Mouse (Mus musculus) layer of hippocampus, postnatal 36 days (tissue): ENCODE data around the gene Ptprg. TPM values are rescaled to one million over a fixed set of nuclear protein-coding genes. Genes with fewer than 3 reads are reported as not detected.
A peak's percentile ranks its signal among the peaks of the same experiment; 100 is the strongest.

Experiments used
- DNase-seq, 2 experiments: peaks; one replicate each; pipeline ENCODE4 v3.0.0; 2022
- total RNA-seq, 2 experiments: library from RNA; stranded (reverse); gene quantifications; 2 replicates each; pipeline ENCODE4 v1.2.3; 2021

Ptprg gene
- total RNA-seq, 2 experiments from 2014 or later, result 106 to 107 TPM

GRCm38 (mm10) chr14:11565283-11565682 lies 12.0 kb downstream of the Ptprg start:
- no peak for DNase-seq

- no peak for DNase-seq
These were observed 16.4 kb downstream of the Ptprg start for GRCm38 (mm10) chr14:11569734-11570133.

- no peak for DNase-seq
These were observed 18.5 kb downstream of the Ptprg start for GRCm38 (mm10) chr14:11571766-11572394.

- DNase-seq, result no peak
These were observed 19.1 kb downstream of the Ptprg start for GRCm38 (mm10) chr14:11572395-11572784.

GRCm38 (mm10) chr14:11573710-11574109 lies 20.4 kb downstream of the Ptprg start:
- no peak for DNase-seq

GRCm38 (mm10) chr14:11577276-11577909 lies 24.1 kb downstream of the Ptprg start:
- no peak for DNase-seq

GRCm38 (mm10) chr14:11577910-11578309 lies 24.6 kb downstream of the Ptprg start:
- DNase-seq, result no peak

GRCm38 (mm10) chr14:11578492-11578967 lies 25.2 kb downstream of the Ptprg start:
- no peak for DNase-seq

- DNase-seq, result no peak
These were observed 26.6 kb downstream of the Ptprg start for GRCm38 (mm10) chr14:11579950-11580349.

GRCm38 (mm10) chr14:11584263-11584662 lies 30.9 kb downstream of the Ptprg start:
- DNase-seq, result no peak

GRCm38 (mm10) chr14:11584929-11585633 lies 31.7 kb downstream of the Ptprg start:
- no peak for DNase-seq

- DNase-seq, result no peak
These were observed 37.1 kb downstream of the Ptprg start for GRCm38 (mm10) chr14:11590387-11590786.

- DNase-seq, result no peak
These were observed 39.3 kb downstream of the Ptprg start for GRCm38 (mm10) chr14:11592650-11593049.

GRCm38 (mm10) chr14:11594336-11594735 lies 41.0 kb downstream of the Ptprg start:
- DNase-seq, result no peak

GRCm38 (mm10) chr14:11604133-11604865 lies 51.0 kb downstream of the Ptprg start:
- no peak for DNase-seq

- no peak for DNase-seq
These were observed 55.0 kb downstream of the Ptprg start for GRCm38 (mm10) chr14:11608366-11608765.

GRCm38 (mm10) chr14:11609857-11610582 lies 56.7 kb downstream of the Ptprg start:
- no peak for DNase-seq

- no peak for DNase-seq
These were observed 59.1 kb downstream of the Ptprg start for GRCm38 (mm10) chr14:11612426-11612825.

- DNase-seq, result no peak
These were observed 59.8 kb downstream of the Ptprg start for GRCm38 (mm10) chr14:11613146-11613545.

GRCm38 (mm10) chr14:11615697-11616096 lies 62.4 kb downstream of the Ptprg start:
- DNase-seq, result no peak

- DNase-seq, result peak in 1 of 2 experiments; percentile 21
These were observed 64.0 kb downstream of the Ptprg start for GRCm38 (mm10) chr14:11617362-11617761.

GRCm38 (mm10) chr14:11618140-11618705 lies 64.9 kb downstream of the Ptprg start:
- no peak for DNase-seq
